Mouse (Mus musculus) adipocyte (in vitro differentiated cells): Measurements from ENCODE around the gene Tmf1.

Experiments used
- DNase-seq: peaks from one replicate; pipeline ENCODE4 v3.0.0-alpha.2; 2016; ENCODE audit warnings: low spot score

Gene Tmf1

DNA sequence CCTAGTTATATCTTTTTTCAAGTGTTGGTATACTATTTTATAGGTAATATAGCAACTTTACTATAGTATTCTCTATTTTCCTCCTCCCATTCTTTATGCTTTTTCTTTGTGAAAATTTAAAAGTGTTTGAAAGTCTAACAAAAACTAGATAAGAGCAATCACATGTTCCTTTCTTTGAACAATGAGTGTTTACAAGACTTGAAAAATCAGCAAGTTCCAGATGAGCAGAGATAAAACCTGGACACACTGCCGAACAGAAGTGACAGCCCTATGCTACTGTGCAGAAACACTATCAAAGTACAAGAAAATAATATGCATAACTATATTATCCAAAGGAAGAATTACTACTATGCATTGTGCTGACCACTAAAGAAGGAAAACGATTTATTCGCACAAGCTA, 23.6 kb upstream of the Tmf1 start:
- no peak for DNase-seq

GRCm38 (mm10) chr6:97200437-97200836, 21.5 kb upstream of the Tmf1 start:
- DNase-seq: no peak

DNA sequence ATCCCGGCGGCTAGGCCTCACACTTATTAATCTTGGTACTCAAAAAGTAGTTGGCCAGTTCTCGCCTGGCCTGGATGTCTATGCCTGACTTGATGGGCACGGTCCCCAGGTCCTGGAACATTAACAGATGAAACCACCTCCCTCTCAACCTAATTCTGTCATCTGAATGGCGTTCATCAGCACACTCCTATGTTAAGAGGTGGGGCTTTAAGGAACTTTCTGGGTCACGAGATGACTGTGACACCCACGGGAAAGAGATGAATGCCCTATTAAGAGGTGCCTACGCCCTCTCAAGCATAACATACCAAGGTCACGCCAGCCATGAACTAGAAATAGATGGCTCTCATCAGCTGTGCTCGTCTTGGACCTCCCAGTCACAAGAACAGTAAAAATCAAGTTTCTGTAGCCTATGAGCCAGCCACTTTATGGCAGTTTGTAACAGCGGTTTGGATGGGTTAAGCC, 476 bp upstream of the Tmf1 start:
- no peak for DNase-seq

- no peak for DNase-seq
These were observed 3.2 kb downstream of the Tmf1 start for GRCm38 (mm10) chr6:97175716-97176115.

- DNase-seq: peak; percentile 22
These were observed 28.8 kb downstream of the Tmf1 start for GRCm38 (mm10) chr6:97150156-97150555.

- DNase-seq: peak; percentile 15
These were observed 29.2 kb downstream of the Tmf1 start for GRCm38 (mm10) chr6:97149721-97150120.

- peak; percentile 88 for DNase-seq
These were observed 30.3 kb downstream of the Tmf1 start, which contains the start of gene Eogt for GRCm38 (mm10) chr6:97148383-97149251. Eogt (minus strand) TSS chr6:97149182.

- peak; percentile 77 for DNase-seq
These were observed 31.1 kb downstream of the Tmf1 start for GRCm38 (mm10) chr6:97147755-97148382.

DNA sequence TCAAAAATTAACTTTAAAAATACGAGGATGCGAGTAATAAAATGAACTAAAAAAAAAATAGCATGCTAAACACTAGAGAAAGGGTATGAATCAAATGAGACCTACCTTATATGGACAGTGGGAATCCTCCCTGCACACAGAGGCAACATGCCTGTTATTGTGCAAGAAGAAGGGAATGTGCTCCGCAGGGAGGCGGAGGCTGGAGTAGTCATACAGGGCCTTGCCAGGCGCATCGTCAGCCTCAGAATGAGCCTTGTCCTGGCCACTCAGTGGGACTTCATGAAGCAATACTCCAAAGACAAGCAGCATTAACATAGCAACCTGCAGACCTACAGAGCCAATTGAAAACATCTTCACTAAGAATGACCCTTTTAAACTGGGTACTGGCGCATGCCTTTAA, 33.8 kb downstream of the Tmf1 start:
- peak; percentile 70 for DNase-seq

DNA sequence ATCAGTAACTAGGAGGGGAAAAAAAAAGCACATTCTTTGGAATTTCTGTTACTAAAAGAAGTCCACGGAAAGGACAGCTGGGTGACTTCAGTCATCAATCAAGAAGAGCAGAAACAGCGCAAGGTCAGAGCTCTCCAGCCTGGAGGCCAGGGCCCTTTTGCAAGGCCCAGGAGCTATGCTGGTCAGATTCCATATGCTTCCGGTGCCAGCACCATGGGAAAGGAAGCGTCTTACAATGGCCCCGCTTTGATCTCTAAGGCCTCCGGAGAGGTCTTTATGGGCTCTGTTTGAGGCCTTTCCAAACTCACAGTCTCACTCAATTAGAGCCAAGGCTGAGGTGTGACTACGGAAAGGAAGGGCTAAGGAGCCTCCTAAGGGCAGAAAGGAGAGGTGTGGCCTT, 34.6 kb downstream of the Tmf1 start:
- DNase-seq: no peak

- DNase-seq: no peak
These were observed 36.3 kb downstream of the Tmf1 start for GRCm38 (mm10) chr6:97142611-97143010.

DNA sequence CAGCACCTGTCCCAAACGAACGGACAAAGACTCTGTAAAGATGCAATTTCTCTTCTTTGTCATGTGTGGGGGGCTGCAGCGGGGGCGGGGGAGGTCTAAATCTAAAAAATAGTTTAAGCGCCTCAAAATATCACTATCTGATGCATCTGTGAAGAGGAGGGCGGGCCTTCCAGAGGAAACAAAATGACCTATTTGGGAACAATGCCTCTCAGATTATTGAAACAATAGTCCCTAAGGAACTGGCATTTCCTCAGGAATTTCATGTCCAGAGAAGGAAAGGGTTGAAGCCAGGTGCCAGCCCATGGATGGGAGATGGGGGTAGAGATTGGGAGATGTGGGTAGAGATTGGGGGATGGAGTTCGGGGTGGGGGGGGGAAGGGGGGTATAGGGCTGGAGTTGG, 37.1 kb downstream of the Tmf1 start:
- DNase-seq: no peak

DNA sequence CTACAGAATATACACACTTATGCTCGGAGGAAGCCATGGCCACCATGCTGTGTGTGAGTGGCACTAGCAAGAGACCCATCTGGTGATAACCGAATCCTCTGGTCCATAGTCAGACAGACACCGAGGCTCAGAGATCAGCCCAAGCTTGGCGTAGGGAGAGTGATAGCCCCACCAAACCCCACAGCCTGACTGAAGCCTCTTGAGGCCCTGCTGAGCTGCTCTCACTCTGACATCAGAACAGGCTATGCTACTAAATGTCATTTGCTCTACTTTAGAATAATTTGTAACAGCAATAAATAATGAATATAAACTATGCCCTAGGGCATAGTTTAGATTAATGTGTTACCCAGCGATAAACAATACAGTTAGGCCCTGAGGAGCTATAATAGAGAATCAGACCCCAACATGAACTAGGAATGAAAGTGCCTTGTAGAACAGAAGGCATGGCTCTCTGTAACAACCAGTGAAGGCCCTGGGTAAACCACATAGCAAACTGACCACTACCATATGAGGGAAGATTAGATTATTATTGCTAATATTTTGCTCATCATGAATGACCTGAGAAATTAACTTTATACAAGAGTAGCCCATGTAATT, 46.1 kb downstream of the Tmf1 start:
- DNase-seq: no peak

DNA sequence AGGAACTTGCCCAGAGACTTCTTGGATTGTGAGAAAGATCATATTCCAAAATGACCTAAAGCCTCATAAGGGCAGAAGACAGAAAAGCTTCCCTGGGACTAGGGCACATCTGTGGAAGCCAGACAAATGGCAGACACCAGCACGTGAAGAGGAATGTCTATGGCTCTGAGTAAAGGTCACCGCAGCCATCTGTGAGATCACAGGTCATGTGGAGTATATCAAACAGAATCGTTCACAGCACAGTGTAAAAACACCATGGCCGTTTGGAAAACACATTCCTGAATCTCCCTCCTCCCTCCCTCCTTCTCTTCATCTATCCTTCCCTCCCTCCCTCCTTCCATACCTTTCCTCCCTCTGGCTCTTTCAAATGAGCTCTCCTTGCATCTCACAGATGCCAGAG, 47.1 kb downstream of the Tmf1 start:
- DNase-seq: no peak

DNA sequence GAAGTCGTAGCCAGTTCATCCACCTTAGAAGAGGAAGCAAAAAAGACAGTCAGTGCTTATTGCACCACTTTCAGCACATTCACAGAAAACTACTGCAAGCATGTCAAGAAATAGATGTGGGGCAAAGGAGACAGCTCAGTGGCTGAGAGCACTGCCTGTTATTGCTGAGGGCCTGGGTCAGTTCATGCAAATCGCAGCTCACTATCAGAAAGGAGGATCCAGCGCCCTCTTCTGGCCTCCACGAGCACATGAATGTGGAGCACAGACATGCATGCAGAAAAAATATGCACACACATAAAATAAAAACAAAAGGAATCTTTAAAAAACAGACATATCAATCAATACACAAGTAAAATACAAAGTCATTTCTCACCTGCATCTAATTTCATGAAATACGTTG, 47.9 kb downstream of the Tmf1 start:
- peak; percentile 67 for DNase-seq

DNA sequence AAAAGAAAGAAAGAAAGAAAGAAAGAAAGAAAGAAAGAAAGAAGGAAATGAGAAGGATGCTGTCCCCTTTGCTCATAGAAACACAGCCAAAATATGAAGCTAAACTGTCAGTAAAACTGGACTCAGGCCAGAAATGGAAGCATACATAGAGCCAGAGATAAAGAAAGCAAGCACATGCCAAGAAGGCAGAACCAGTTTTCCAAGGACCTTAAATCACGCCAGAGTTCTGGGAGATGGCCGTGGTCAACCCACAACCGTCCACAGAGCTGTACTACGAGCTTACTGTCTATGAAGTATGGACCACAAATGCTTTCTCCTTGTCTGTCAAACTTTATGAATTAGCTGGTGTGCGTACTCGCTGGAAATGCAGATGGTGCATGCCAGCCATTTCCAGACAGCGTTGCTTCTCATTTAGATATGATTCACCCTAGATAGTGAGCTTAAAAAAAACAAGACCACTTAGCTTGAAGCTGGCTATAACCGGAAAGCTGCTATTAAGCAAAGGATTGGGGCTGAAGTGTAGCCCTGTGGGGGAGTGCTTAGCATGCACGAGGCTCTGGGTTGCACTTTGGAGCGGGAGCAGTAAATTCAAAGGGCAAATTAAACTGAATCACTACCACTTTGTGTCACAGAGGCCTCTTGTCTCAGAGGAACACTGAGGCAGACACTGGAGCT, 54.4 kb downstream of the Tmf1 start:
- DNase-seq: peak; percentile 59

GRCm38 (mm10) chr6:97120922-97121321, 58.0 kb downstream of the Tmf1 start:
- no peak for DNase-seq

- no peak for DNase-seq
These were observed 60.6 kb downstream of the Tmf1 start for GRCm38 (mm10) chr6:97118327-97118726.

DNA sequence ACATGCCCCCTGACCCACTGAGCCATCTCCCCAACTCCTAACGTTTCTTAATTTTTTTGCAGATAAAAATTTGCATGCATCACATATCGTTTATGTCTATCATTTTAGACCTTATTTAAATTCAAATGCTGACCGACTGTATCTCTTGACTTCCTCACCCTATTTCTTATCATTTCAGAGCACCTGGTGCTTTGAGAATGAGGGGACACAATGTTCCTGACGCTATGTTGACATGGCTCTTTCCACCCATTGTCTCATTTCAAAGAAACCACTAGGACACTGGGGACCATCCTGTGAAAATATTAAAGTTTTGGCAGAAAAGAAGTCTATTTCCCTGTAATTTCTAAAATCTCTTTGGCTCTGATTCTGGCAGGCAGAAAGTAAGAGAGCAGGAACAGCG, 62.0 kb downstream of the Tmf1 start:
- DNase-seq: no peak

DNA sequence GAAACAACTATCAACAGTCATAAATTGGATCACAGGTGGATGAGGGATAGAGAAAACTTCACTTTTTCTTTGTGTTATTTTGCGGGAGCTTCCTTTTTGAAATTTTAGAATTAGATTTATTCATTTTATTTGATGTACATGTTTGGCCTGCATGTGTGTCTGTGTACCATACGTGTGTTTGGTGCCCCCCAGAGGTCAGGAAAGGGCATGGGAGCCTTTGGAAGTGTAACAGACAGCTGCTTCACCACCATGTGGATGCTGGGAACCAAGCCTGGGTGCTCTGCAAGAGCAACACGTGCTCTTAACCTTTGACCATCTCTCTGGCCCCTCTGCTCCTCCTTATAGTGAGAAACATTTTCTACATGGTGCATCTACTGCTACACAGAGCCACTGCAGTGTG, 64.1 kb downstream of the Tmf1 start:
- DNase-seq: no peak

DNA sequence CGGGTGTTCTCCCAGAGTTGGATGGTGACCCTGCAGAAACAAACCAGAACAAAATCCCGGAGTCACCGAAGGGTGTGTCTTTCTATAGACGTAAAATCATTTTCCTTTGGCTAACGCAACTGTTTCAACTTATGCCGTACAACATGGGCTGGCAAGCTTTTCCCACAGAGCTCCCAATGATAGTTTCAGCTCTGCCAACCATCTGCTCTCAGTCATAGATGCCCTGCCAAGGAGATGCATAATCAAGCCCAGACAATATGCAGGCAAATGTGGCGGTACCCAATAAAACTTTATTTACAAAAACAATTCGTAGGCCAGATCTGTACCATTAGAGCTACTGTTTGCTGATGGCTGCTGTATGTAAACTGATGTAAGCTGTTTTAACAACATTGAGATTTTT, 66.7 kb downstream of the Tmf1 start:
- DNase-seq: no peak

- peak; percentile 85 for DNase-seq
These were observed 72.1 kb downstream of the Tmf1 start for GRCm38 (mm10) chr6:97106777-97107176.
